Mouse (Mus musculus): ENCODE data around the gene Sem1. TPM values are rescaled to one million over a fixed set of nuclear protein-coding genes. Genes with fewer than 3 reads are reported as not detected.
A peak's percentile ranks its signal among the peaks of the same experiment; 100 is the strongest.
"Not testable (repeated sequence)": the region's sequence is repeated elsewhere in the genome, so short reads cannot be mapped to it uniquely, and the experiment has no call there.

Sem1 gene
- 10 to 100 TPM; 43.4 to 44.4 TPM for total RNA-seq (2021)
- long read RNA-seq, experiment 1, transcript Sem1-201 (3 exons, 1,472 nt), result major isoform, 62 of 67 reads
- long read RNA-seq, experiment 1, partial matches to known transcripts, result 3 of 67 reads
- long read RNA-seq, experiment 1, other reads (novel, unspliced or antisense), result 1 of 67 reads
- long read RNA-seq, experiment 2, transcript Sem1-201 (3 exons, 1,472 nt), result major isoform, 78 of 84 reads
- long read RNA-seq, experiment 2, partial matches to known transcripts, result 2 of 84 reads
- long read RNA-seq, experiment 2, other reads (novel, unspliced or antisense), result 4 of 84 reads

- peak; percentile 92 to 93 for DNase-seq (ENCODE audit: low spot score in 2 of 2)
Measured at GRCm38 (mm10) chr6:6578304-6579149, at the start of gene Sem1. TSS of gene Sem1 (minus strand) at chr6:6578663.

- DNase-seq (ENCODE audit: low spot score in 2 of 2), result peak in 1 of 2 experiments; percentile 7
Measured at GRCm38 (mm10) chr6:6622846-6623749, 44.6 kb upstream of the Sem1 start.

GRCm38 (mm10) chr6:6603561-6604544, 25.4 kb upstream of the Sem1 start:
- DNase-seq (ENCODE audit: low spot score in 2 of 2), result no peak

- no peak for DNase-seq (ENCODE audit: low spot score in 2 of 2)
Measured at GRCm38 (mm10) chr6:6586313-6586712, 7.8 kb upstream of the Sem1 start.

GRCm38 (mm10) chr6:6581849-6582248, 3.4 kb upstream of the Sem1 start:
- no peak for DNase-seq (ENCODE audit: low spot score in 2 of 2)

GRCm38 (mm10) chr6:6577741-6578284, 650 bp downstream of the Sem1 start:
- DNase-seq (ENCODE audit: low spot score in 2 of 2), result no peak

- DNase-seq (ENCODE audit: low spot score in 2 of 2), result no peak
Measured at GRCm38 (mm10) chr6:6577291-6577690, 1.2 kb downstream of the Sem1 start.

GRCm38 (mm10) chr6:6575796-6576195, 2.7 kb downstream of the Sem1 start:
- no peak for DNase-seq (ENCODE audit: low spot score in 2 of 2)

- DNase-seq (ENCODE audit: low spot score in 2 of 2), result no peak
Measured at GRCm38 (mm10) chr6:6568436-6568835, 10.0 kb downstream of the Sem1 start.

- DNase-seq (ENCODE audit: low spot score in 2 of 2), result no peak
Measured at GRCm38 (mm10) chr6:6563691-6564090, 14.8 kb downstream of the Sem1 start.

GRCm38 (mm10) chr6:6562716-6563115, 15.7 kb downstream of the Sem1 start:
- DNase-seq (ENCODE audit: low spot score in 2 of 2), result no peak

GRCm38 (mm10) chr6:6557647-6558046, 20.8 kb downstream of the Sem1 start:
- DNase-seq (ENCODE audit: low spot score in 2 of 2), result no peak

- DNase-seq (ENCODE audit: low spot score in 2 of 2), result no peak
Measured at GRCm38 (mm10) chr6:6552006-6552405, 26.5 kb downstream of the Sem1 start.

- DNase-seq (ENCODE audit: low spot score in 2 of 2), result no peak
Measured at GRCm38 (mm10) chr6:6547997-6548396, 30.5 kb downstream of the Sem1 start.

GRCm38 (mm10) chr6:6544255-6544645, 34.2 kb downstream of the Sem1 start:
- peak in 1 of 2 experiments; percentile 43 for DNase-seq (ENCODE audit: low spot score in 2 of 2)

GRCm38 (mm10) chr6:6543606-6544254, 34.7 kb downstream of the Sem1 start:
- no peak for DNase-seq (ENCODE audit: low spot score in 2 of 2)

- no peak for DNase-seq (ENCODE audit: low spot score in 2 of 2)
Measured at GRCm38 (mm10) chr6:6542133-6542532, 36.3 kb downstream of the Sem1 start.

GRCm38 (mm10) chr6:6536781-6537466, 41.5 kb downstream of the Sem1 start:
- no peak for DNase-seq (ENCODE audit: low spot score in 2 of 2)

- DNase-seq (ENCODE audit: low spot score in 2 of 2), result not testable (repeated sequence)
Measured at GRCm38 (mm10) chr6:6536359-6536758, 42.1 kb downstream of the Sem1 start.
